Mouse (Mus musculus): ENCODE data around the gene Med15. TPM values are rescaled to one million over a fixed set of nuclear protein-coding genes. Genes with fewer than 3 reads are reported as not detected.

The Med15 gene
- polyA plus RNA-seq, 1 experiment from 2014 or later = 42.0 TPM

DNA sequence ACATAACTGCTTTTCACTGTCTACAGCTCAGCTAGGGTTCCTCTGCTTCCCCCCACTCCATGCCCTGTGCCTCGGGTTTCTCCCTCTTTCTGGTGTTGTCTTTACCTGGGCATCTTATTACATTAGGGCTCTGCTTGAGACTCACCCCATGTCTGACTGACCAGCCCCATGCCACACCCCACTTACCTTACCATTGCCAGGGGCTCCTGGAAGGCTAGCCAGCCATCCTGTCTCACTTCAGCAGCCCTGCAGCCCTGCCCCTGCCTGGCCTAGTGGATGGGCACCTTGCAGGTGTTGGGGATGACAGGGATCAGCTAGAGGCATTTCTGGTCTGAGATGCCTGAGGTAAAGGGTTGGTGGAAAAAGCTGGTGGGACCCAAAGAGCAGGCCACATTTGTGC lies 85.5 kb downstream of the Med15 start:
- 24% methylated on average over 1 of the region's 1 CpGs for WGBS
- H3K4me2 ChIP-seq (replicated peaks) = peak overlapping the region; percentile 78
- DNase-seq (ENCODE audit: low spot score) (no peak), ATAC-seq (ENCODE audit: low FRiP score) (no peak)
- H3K36me3 ChIP-seq (replicated peaks; ENCODE audit: control insufficient read depth, insufficient read depth) = peaks cover 57% of the 10 kb centered on the region
- peak overlapping the region; percentile 61 for H3K4me3 ChIP-seq (replicated peaks; ENCODE audit: low read length)
- H3K9me3 ChIP-seq (ENCODE audit: control insufficient read depth, low read length) = no peaks in the 10 kb centered on the region
- H3K27ac ChIP-seq = no peak overlapping the region
- H3K9ac ChIP-seq = peak overlapping the region; percentile 63
- H3K4me1 ChIP-seq (replicated peaks; ENCODE audit: control insufficient read depth, insufficient read depth, low read length) = peaks cover 10% of the 10 kb centered on the region
- no peaks in the 10 kb centered on the region for H3K27me3 ChIP-seq (ENCODE audit: control insufficient read depth, insufficient read depth, low read length)

DNA sequence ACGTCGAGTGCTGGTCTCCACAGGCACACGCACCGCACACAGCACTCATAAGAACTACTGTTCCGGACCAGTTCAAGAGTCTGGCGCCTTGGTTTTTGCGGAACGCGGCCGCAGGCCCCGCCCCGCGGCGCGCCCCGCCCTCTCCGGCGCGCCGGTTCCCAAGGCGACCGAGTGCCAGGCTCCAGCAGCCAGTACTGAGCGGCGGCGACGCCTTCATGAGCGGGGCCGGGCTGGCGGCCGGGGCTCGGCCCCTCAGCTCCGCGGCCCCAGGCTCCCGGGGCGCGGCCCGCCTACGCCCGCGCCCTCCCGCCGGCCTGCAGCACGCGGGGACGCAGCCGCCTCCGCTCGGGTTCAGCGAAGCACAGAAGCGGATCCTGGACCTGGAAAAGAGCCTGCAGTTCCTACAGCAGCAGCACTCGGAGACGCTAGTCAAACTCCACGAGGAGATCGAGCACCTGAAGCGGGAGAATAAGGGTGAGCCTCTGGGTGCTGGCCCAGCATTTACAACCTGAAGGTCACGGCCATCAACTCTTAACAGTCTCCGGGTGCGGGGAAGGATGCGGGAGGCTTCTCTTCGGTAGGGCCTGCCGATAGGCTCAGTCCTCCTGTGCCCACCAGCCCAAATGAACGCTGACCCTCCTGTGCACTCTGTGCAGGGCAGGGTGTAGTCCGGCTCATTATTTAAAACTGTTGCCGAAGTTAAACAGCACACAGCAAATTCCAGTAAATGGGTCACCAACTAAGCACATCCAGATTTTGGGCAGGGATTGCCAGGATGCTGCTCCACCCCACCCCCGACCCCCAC lies 86.2 kb downstream of the Med15 start, which contains the start of gene Ccdc74a:
Ccdc74a (plus strand) TSS at position 161 of the 805 bp plus-strand sequence.
- Histone ChIP-seq H3K4me1 (replicated peaks; ENCODE audit: control insufficient read depth, insufficient read depth, low read length) (peaks cover 10% of the 10 kb centered on the region), H3K9me3 (ENCODE audit: control insufficient read depth, low read length) (no peaks in the 10 kb centered on the region), H3K27me3 (ENCODE audit: control insufficient read depth, insufficient read depth, low read length) (no peaks in the 10 kb centered on the region), H3K4me2 (replicated peaks) (peak within 1 kb of the TSS; percentile 78), H3K27ac (peak within 1 kb of the TSS; percentile 54; the same call in 1 of the 2 replicates), H3K9ac (peak within 1 kb of the TSS; percentile 63), H3K36me3 (replicated peaks; ENCODE audit: control insufficient read depth, insufficient read depth) (peaks cover 55% of the 10 kb centered on the region), H3K4me3 (replicated peaks; ENCODE audit: low read length) (peak within 1 kb of the TSS; percentile 61)
- DNase-seq (ENCODE audit: low spot score) (peak; percentile 78), ATAC-seq (ENCODE audit: low FRiP score) (peak; percentile 94)
- 2% methylated on average over 65 of the region's 65 CpGs for WGBS

DNA sequence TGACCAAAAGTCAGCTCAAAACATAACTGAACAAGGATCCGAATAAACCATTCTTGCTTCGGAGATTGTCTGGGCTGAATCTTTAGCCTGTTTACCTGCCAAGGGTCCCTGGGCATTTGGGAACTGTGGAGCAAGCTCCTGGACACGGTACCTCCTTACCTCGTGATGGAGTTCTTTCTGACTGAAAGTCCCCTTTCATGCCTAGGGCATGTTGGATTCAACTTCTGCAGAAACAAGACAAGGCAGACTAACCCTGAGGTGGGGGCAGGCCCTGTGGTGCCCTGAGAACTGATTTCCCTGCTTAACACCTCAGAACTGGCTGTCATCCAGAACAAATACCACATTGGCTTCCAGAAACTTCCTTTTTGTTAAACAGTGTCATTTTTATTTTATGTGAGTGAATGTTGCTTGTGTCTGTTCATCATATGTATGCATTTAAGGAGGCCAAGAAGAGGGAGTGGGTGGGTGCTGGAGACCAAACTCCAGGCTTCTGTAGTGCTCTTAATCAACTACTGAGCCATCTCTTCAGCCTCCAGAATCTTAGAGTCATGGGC lies 89.2 kb downstream of the Med15 start:
- ATAC-seq (ENCODE audit: low FRiP score) = no peak
- WGBS = 95% methylated on average over 4 of the region's 4 CpGs

DNA sequence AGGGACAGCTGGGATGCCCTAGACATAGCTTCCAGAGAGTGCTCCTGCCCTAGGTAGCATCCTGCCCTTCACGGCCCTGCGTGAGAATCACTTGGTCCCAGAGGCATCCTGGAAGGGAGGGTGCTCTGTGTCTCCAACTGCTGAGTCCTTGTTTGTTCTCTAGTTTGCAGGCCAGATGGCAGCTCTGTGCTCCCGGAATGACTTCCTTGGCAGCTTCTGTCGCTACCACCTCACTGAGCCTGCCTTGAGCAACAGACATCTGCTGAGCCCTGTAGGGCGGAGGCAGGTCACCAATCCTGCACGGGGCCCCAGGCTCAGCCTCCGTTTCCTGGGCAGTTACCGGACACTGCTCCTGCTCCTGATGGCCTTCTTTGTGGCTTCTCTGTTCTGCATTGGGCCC lies 90.4 kb downstream of the Med15 start:
- ATAC-seq (ENCODE audit: low FRiP score) (no peak), DNase-seq (ENCODE audit: low spot score) (no peak)
- no peak overlapping the region for H3K4me2 ChIP-seq (replicated peaks)
- peaks cover 10% of the 10 kb centered on the region for H3K4me1 ChIP-seq (replicated peaks; ENCODE audit: control insufficient read depth, insufficient read depth, low read length)
- peaks cover 67% of the 10 kb centered on the region for H3K36me3 ChIP-seq (replicated peaks; ENCODE audit: control insufficient read depth, insufficient read depth)
- no peak overlapping the region for H3K9ac ChIP-seq
- no peaks in the 10 kb centered on the region for H3K27me3 ChIP-seq (ENCODE audit: control insufficient read depth, insufficient read depth, low read length)
- no peaks in the 10 kb centered on the region for H3K9me3 ChIP-seq (ENCODE audit: control insufficient read depth, low read length)
- H3K4me3 ChIP-seq (replicated peaks; ENCODE audit: low read length) = no peak overlapping the region
- WGBS = 86% methylated on average over 8 of the region's 8 CpGs
- H3K27ac ChIP-seq = no peak overlapping the region

More for the DNA sequence above, 89.2 kb downstream of the Med15 start:
- H3K9me3 ChIP-seq (ENCODE audit: control insufficient read depth, low read length) = no peaks in the 10 kb centered on the region
- DNase-seq (ENCODE audit: low spot score) = no peak
- H3K4me1 ChIP-seq (replicated peaks; ENCODE audit: control insufficient read depth, insufficient read depth, low read length) = peaks cover 10% of the 10 kb centered on the region
- no peak overlapping the region for H3K27ac ChIP-seq
- H3K9ac ChIP-seq = no peak overlapping the region
- no peaks in the 10 kb centered on the region for H3K27me3 ChIP-seq (ENCODE audit: control insufficient read depth, insufficient read depth, low read length)
- no peak overlapping the region for H3K4me2 ChIP-seq (replicated peaks)
- H3K4me3 ChIP-seq (replicated peaks; ENCODE audit: low read length) = no peak overlapping the region
- H3K36me3 ChIP-seq (replicated peaks; ENCODE audit: control insufficient read depth, insufficient read depth) = peaks cover 60% of the 10 kb centered on the region

DNA sequence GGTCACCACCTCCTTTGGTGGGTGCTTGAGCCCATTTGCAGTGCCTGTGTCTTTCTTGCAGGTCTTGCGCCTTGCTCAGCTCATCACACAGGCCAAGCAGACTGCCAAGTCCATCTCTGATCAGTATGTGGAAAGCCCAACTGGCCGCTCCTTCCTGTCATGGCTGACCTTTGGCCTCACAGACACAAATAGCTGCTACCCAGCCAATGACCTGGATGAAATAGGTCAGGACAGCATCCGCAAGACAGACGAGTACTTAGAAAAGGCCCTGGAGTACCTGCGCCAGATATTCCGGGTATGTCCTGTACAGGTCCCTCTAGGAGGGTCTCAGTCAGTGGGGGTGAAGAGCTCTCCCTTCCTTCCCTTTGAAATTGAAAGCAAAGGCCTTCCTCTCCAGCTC lies 91.4 kb downstream of the Med15 start:
- WGBS = 79% methylated on average over 6 of the region's 6 CpGs
- DNase-seq (ENCODE audit: low spot score) (no peak), ATAC-seq (ENCODE audit: low FRiP score) (no peak)
- Histone ChIP-seq H3K9me3 (ENCODE audit: control insufficient read depth, low read length) (no peaks in the 10 kb centered on the region), H3K4me3 (replicated peaks; ENCODE audit: low read length) (no peak overlapping the region), H3K27me3 (ENCODE audit: control insufficient read depth, insufficient read depth, low read length) (no peaks in the 10 kb centered on the region), H3K36me3 (replicated peaks; ENCODE audit: control insufficient read depth, insufficient read depth) (peaks cover 73% of the 10 kb centered on the region), H3K4me1 (replicated peaks; ENCODE audit: control insufficient read depth, insufficient read depth, low read length) (peaks cover 3% of the 10 kb centered on the region; the same call in 1 of the 2 replicates), H3K4me2 (replicated peaks) (no peak overlapping the region), H3K27ac (no peak overlapping the region), H3K9ac (no peak overlapping the region)

DNA sequence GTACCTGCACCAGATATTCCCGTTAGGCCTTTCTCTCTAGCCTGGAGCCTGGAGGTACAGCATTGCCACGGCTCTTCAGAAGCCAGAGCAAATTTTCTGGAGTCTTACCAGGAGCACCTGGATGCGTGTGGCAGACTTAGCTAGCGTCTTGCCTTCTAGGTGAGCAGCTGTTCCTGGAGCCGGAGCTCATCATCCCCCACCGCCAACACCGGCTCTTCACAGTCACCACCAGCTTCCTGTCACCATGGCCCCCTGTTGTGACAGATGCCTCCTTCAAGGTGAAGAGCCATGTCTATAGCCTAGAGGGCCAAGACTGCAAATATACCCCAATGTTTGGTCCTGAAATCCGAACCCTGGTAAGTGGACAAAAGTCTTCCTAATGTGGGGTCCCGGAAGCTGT lies 92.0 kb downstream of the Med15 start:
- Histone ChIP-seq H3K4me3 (replicated peaks; ENCODE audit: low read length) (no peak overlapping the region), H3K27ac (no peak overlapping the region), H3K36me3 (replicated peaks; ENCODE audit: control insufficient read depth, insufficient read depth) (peaks cover 73% of the 10 kb centered on the region), H3K4me1 (replicated peaks; ENCODE audit: control insufficient read depth, insufficient read depth, low read length) (no peaks in the 10 kb centered on the region), H3K9ac (no peak overlapping the region), H3K4me2 (replicated peaks) (no peak overlapping the region), H3K9me3 (ENCODE audit: control insufficient read depth, low read length) (no peaks in the 10 kb centered on the region), H3K27me3 (ENCODE audit: control insufficient read depth, insufficient read depth, low read length) (no peaks in the 10 kb centered on the region)
- no peak for DNase-seq (ENCODE audit: low spot score)
- ATAC-seq (ENCODE audit: low FRiP score) = no peak
- WGBS = 89% methylated on average over 9 of the region's 9 CpGs

DNA sequence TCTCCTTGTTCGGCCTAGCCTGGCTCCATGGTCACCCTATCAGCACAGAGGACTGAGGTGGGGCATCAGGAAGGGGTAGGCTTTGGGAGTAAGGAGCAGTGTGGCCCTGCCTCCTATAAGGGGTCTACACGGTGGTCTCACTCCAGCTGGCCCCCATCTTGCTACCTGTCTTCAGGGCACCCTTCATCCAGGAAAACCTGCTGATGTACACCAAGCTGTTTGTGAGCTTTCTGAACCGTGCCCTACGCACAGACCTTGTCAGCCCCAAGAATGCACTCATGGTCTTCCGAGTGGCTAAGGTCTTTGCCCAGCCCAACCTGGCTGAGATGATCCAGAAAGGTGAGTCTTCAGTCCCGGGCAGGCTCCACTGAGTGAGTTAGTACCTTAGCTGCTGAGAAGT lies 92.7 kb downstream of the Med15 start:
- ATAC-seq (ENCODE audit: low FRiP score) = no peak
- 91% methylated on average over 6 of the region's 6 CpGs for WGBS

DNA sequence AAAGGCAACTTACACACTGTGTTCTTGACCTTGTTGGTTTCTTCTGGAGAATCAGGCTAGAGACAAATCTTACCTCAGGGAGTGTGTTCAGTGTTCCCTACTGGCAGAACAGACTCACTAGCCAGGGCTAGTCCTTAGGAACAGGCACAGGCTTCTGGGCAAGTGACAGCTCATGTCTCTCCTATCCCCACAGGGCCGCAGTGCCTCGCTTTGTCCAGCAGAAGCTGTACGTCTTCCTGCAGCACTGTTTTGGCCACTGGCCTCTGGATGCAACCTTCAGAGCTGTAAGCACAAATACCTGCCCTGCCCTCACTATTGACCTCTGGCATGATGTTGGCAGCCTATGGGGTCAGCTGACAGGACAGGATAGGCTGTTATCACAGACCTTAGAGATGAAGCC lies 93.6 kb downstream of the Med15 start:
- Histone ChIP-seq H3K9me3 (ENCODE audit: control insufficient read depth, low read length) (no peaks in the 10 kb centered on the region), H3K4me2 (replicated peaks) (no peak overlapping the region), H3K27ac (no peak overlapping the region), H3K36me3 (replicated peaks; ENCODE audit: control insufficient read depth, insufficient read depth) (peaks cover 85% of the 10 kb centered on the region), H3K9ac (no peak overlapping the region), H3K4me1 (replicated peaks; ENCODE audit: control insufficient read depth, insufficient read depth, low read length) (no peaks in the 10 kb centered on the region), H3K27me3 (ENCODE audit: control insufficient read depth, insufficient read depth, low read length) (no peaks in the 10 kb centered on the region), H3K4me3 (replicated peaks; ENCODE audit: low read length) (no peak overlapping the region)
- DNase-seq (ENCODE audit: low spot score) = no peak
- WGBS = 90% methylated on average over 3 of the region's 3 CpGs
- no peak for ATAC-seq (ENCODE audit: low FRiP score)

More for the DNA sequence above, 92.7 kb downstream of the Med15 start:
- no peak for DNase-seq (ENCODE audit: low spot score)
- Histone ChIP-seq H3K27me3 (ENCODE audit: control insufficient read depth, insufficient read depth, low read length) (no peaks in the 10 kb centered on the region), H3K9ac (no peak overlapping the region), H3K27ac (no peak overlapping the region), H3K36me3 (replicated peaks; ENCODE audit: control insufficient read depth, insufficient read depth) (peaks cover 78% of the 10 kb centered on the region), H3K4me1 (replicated peaks; ENCODE audit: control insufficient read depth, insufficient read depth, low read length) (no peaks in the 10 kb centered on the region), H3K4me2 (replicated peaks) (no peak overlapping the region), H3K9me3 (ENCODE audit: control insufficient read depth, low read length) (no peaks in the 10 kb centered on the region), H3K4me3 (replicated peaks; ENCODE audit: low read length) (no peak overlapping the region)

DNA sequence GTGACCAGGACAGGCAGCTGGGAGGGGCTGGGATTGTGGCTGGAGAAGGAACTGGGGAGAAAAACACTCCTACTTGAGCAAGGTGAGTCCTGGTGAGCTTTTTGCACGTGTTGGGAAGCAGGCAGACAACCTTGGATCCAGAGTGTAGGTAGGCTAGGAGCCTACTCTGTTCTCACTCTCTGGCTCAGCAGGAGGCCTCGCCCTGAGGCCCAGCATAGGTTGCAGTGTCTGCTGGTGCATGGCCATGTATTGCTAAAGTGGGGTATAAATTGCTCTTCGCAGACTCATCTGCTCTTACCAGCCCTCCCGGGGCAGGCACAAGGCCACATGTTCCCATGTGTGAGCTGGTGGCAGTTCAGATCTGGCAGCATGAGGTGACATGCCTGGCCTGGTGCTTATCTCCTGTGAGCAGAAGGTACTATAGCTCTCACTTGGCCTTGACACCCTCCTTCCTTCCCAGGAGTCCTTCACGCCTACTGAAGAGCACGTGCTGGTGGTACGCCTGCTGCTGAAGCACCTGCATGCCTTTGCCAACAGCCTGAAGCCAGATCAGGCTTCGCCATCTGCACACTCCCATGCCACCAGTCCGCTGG lies 94.6 kb downstream of the Med15 start:
- 94% methylated on average over 9 of the region's 9 CpGs for WGBS
- Histone ChIP-seq H3K4me3 (replicated peaks; ENCODE audit: low read length) (no peak overlapping the region), H3K27ac (no peak overlapping the region), H3K27me3 (ENCODE audit: control insufficient read depth, insufficient read depth, low read length) (no peaks in the 10 kb centered on the region), H3K4me1 (replicated peaks; ENCODE audit: control insufficient read depth, insufficient read depth, low read length) (no peaks in the 10 kb centered on the region), H3K4me2 (replicated peaks) (no peak overlapping the region), H3K9me3 (ENCODE audit: control insufficient read depth, low read length) (no peaks in the 10 kb centered on the region), H3K36me3 (replicated peaks; ENCODE audit: control insufficient read depth, insufficient read depth) (peaks cover 84% of the 10 kb centered on the region), H3K9ac (no peak overlapping the region)
- DNase-seq (ENCODE audit: low spot score) = no peak
- ATAC-seq (ENCODE audit: low FRiP score) = no peak

Measured in hindbrain, embryonic 14.5 days (tissue).